In genomic region chr2:15055741-15056151, GRCm38 (mm10) we compare ENCODE assay signal across 8 mouse cellular contexts. TPM values are rescaled to one million over a fixed set of nuclear protein-coding genes. Genes with fewer than 3 reads are reported as not detected.
A peak's percentile ranks its signal among the peaks of the same experiment; 100 is the strongest.
DNase-seq lines count a peak whose midpoint lies in the region; ATAC-seq lines count a peak whose summit lies in the region.

No protein-coding gene starts in this region.

- H3K36me3 ChIP-seq in neural tube, embryonic 11.5 days (ENCODE audit: control insufficient read depth, insufficient read depth, low read length): no peaks in the 10 kb centered on the region
- no peaks in the 10 kb centered on the region for H3K36me3 ChIP-seq in intestine, embryonic 14.5 days (ENCODE audit: control insufficient read depth, insufficient read depth, low read length)
- 0 out of 2 replicates have a peak, but pooled peaks cover 3% of the 10 kb centered on the region for H3K36me3 ChIP-seq in midbrain, embryonic 12.5 days

- H3K9me3 ChIP-seq in neural tube, embryonic 11.5 days (ENCODE audit: control insufficient read depth, low read length): no peaks in the 10 kb centered on the region
- no peaks in the 10 kb centered on the region for H3K9me3 ChIP-seq in intestine, embryonic 14.5 days (ENCODE audit: control insufficient read depth, low read length)
- no peaks in the 10 kb centered on the region for H3K9me3 ChIP-seq in midbrain, embryonic 12.5 days

- peak overlapping the region; percentile 54 for H3K4me2 ChIP-seq in neural tube, embryonic 11.5 days (ENCODE audit: low read depth)
- H3K4me2 ChIP-seq in intestine, embryonic 14.5 days (ENCODE audit: low read length): peak overlapping the region; percentile 69
- H3K4me2 ChIP-seq in midbrain, embryonic 12.5 days (replicated peaks): peak overlapping the region; percentile 54

- no peak for ATAC-seq in neural tube, embryonic 11.5 days (ENCODE audit: insufficient read depth, low FRiP score, low TSS enrichment)
- ATAC-seq in intestine, embryonic 14.5 days (replicated peaks; ENCODE audit: low FRiP score, low TSS enrichment, low read depth): no peak
- ATAC-seq in midbrain, embryonic 12.5 days (ENCODE audit: low FRiP score, low read depth): no peak

- H3K4me3 ChIP-seq in neural tube, embryonic 11.5 days (ENCODE audit: low read depth, low read length): peak overlapping the region; percentile 84
- peak overlapping the region; percentile 87 for H3K4me3 ChIP-seq in intestine, embryonic 14.5 days (ENCODE audit: low read depth, low read length)
- H3K4me3 ChIP-seq in midbrain, embryonic 12.5 days: peak overlapping the region; percentile 83

- peaks cover 6% of the 10 kb centered on the region; the same call in 1 of the 2 replicates for H3K4me1 ChIP-seq in neural tube, embryonic 11.5 days (ENCODE audit: control insufficient read depth, insufficient read depth, low read length)
- H3K4me1 ChIP-seq in intestine, embryonic 14.5 days (replicated peaks; ENCODE audit: control insufficient read depth, insufficient read depth, low read length): peaks cover 17% of the 10 kb centered on the region; the same call in 1 of the 2 replicates
- peaks cover 21% of the 10 kb centered on the region for H3K4me1 ChIP-seq in midbrain, embryonic 12.5 days

- under 1% methylated on average over 15 of the region's 15 CpGs for WGBS in neural tube, embryonic 11.5 days
- WGBS in intestine, embryonic 14.5 days: under 1% methylated on average over 15 of the region's 15 CpGs
- 1% methylated on average over 15 of the region's 15 CpGs for WGBS in midbrain, embryonic 12.5 days

- DNase-seq in neural tube, embryonic 11.5 days (ENCODE audit: low spot score): no peak
- no peak for DNase-seq in neural tube, embryonic 10.5 days (ENCODE audit: extremely low spot score, low spot score)
- DNase-seq in embryo, embryonic 11.5 days (ENCODE audit: low read depth, low spot score): peak; percentile 20
- no peak for DNase-seq in intestine, embryonic 14.5 days (ENCODE audit: low spot score)
- DNase-seq in gastrocnemius, postnatal 10 days: no peak
- no peak for DNase-seq in frontal cortex, postnatal 10 days (ENCODE audit: low spot score in 2 of 2)
- DNase-seq in frontal cortex, postnatal 36 days (ENCODE audit: low spot score in 2 of 2): no peak

- H3K27me3 ChIP-seq in neural tube, embryonic 11.5 days (ENCODE audit: control insufficient read depth, insufficient read depth, low read length): no peaks in the 10 kb centered on the region
- H3K27me3 ChIP-seq in intestine, embryonic 14.5 days (replicated peaks; ENCODE audit: control insufficient read depth, insufficient read depth, low read length): no peaks in the 10 kb centered on the region
- no peaks in the 10 kb centered on the region for H3K27me3 ChIP-seq in midbrain, embryonic 12.5 days

- H3K27ac ChIP-seq in neural tube, embryonic 11.5 days (ENCODE audit: low read depth, low read length): peak overlapping the region; percentile 92
- H3K27ac ChIP-seq in intestine, embryonic 14.5 days (ENCODE audit: low read depth): peak overlapping the region; percentile 95
- peak overlapping the region; percentile 96 for H3K27ac ChIP-seq in midbrain, embryonic 12.5 days (replicated peaks)

- peak overlapping the region; percentile 97 for H3K9ac ChIP-seq in neural tube, embryonic 11.5 days (ENCODE audit: low read length)
- peak overlapping the region; percentile 97 for H3K9ac ChIP-seq in intestine, embryonic 14.5 days (ENCODE audit: low read length)
- H3K9ac ChIP-seq in midbrain, embryonic 12.5 days (replicated peaks): peak overlapping the region; percentile 94

RNA-seq across cellular contexts. Expression of gene Nsun6, which starts 0.9 kb away (rescaled TPM):
- 12.0 and 12.1 TPM in 2 replicates for polyA plus RNA-seq in neural tube, embryonic 11.5 days (2014; fragmentation: Nextera tagmentation; extraction: Ambion mirVana)
- polyA plus RNA-seq in intestine, embryonic 14.5 days (2014; fragmentation: Nextera tagmentation; extraction: Ambion mirVana): 10.1 and 10.2 TPM in 2 replicates
- polyA plus RNA-seq in midbrain, embryonic 12.5 days (2016; fragmentation: Nextera tagmentation; extraction: Ambion mirVana): 18.2 and 19.5 TPM in 2 replicates
- 1 to 10 TPM; 3.3 to 5.0 TPM for total RNA-seq in gastrocnemius, postnatal 10 days (2021)

RNA-seq across cellular contexts. Expression of gene Arl5b, which starts 6.6 kb away (rescaled TPM):
- 59.8 and 71.0 TPM in 2 replicates for polyA plus RNA-seq in neural tube, embryonic 11.5 days (2014; fragmentation: Nextera tagmentation; extraction: Ambion mirVana)
- polyA plus RNA-seq in intestine, embryonic 14.5 days (2014; fragmentation: Nextera tagmentation; extraction: Ambion mirVana): 33.2 and 33.3 TPM in 2 replicates
- 60.8 and 62.5 TPM in 2 replicates for polyA plus RNA-seq in midbrain, embryonic 12.5 days (2016; fragmentation: Nextera tagmentation; extraction: Ambion mirVana)
- total RNA-seq in gastrocnemius, postnatal 10 days (2021): 10 to 100 TPM; 21.4 to 24.8 TPM
